Mouse (Mus musculus) brown adipose tissue, adult 24 weeks (tissue): Measurements from ENCODE around the gene Podxl. TPM values are rescaled to one million over a fixed set of nuclear protein-coding genes. Genes with fewer than 3 reads are reported as not detected.

Source experiments
- H3K27ac ChIP-seq: fragments of 200-500 bp; replicated peaks from 2 replicates; pipeline ENCODE4 v1.5.1; 2012; ENCODE audit warnings: low read depth, mild to moderate bottlenecking, low read length
- H3K4me1 ChIP-seq: fragments of 200-500 bp; 2 replicates; pipeline ENCODE4 v1.6.1; 2012; ENCODE audit warnings: low read length, mixed read lengths; ENCODE audit not compliant: control insufficient read depth, insufficient read depth, insufficient read length
- H3K4me3 ChIP-seq: fragments of 200-500 bp; 2 replicates; pipeline ENCODE4 v1.5.1; 2012; ENCODE audit warnings: low read depth, mild to moderate bottlenecking, low read length, moderate library complexity; ENCODE audit not compliant: insufficient read depth
- polyA plus RNA-seq: library from polyadenylated mRNA; stranded (reverse); fragments of >200 nt; gene quantifications from 2 replicates; pipeline ENCODE4 v1.2.4, GENCODE M21; 2012; ENCODE audit not compliant: missing spikeins, insufficient read depth, insufficient read length

The Podxl gene
- polyA plus RNA-seq, 1 experiment, result 13.0 TPM

DNA sequence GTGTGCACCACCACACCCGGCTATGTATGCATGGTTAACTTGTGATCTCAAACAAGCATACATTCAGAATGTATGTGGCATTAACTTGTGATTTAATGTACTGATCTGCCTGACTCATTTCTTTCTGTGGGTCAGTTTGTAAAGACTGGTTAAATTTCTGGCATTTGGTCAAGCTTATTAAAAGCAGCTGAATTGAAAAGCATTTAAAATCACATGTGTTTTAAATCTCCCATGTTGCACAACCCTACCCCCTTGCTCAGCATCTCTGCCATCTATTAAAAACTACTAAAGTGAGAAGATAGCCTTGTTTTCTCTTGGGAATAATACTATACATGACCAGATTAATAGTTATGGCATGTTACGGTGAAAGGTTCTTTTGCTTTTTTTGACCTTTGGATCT lies 77.2 kb downstream of the Podxl start:
- no peak overlapping the region for H3K27ac ChIP-seq
- no peak overlapping the region for H3K4me3 ChIP-seq
- H3K4me1 ChIP-seq, result no peaks in the 10 kb centered on the region

DNA sequence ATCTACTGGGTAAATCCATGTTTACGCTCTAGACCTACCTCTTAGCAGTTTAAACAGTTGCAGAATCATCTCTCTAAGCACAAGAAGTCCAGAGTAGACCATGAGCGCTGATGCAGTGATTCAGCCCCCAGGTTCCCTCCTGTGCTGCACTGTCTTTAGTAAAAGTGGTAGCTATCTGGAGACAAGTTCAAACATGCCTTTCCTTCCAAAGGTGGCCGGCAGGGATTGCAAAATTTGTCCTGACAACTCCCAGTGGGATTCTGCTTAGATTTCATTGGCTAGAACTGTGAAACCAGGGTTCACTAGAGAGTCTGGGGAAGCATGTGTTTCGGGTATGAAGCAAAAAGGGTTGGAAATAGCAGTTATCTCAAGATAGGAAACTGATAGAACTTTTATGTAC lies 83.8 kb downstream of the Podxl start:
- H3K4me1 ChIP-seq, result no peaks in the 10 kb centered on the region
- peak overlapping the region; percentile 52; the same call in 1 of the 2 replicates for H3K27ac ChIP-seq
- H3K4me3 ChIP-seq, result no peak overlapping the region

DNA sequence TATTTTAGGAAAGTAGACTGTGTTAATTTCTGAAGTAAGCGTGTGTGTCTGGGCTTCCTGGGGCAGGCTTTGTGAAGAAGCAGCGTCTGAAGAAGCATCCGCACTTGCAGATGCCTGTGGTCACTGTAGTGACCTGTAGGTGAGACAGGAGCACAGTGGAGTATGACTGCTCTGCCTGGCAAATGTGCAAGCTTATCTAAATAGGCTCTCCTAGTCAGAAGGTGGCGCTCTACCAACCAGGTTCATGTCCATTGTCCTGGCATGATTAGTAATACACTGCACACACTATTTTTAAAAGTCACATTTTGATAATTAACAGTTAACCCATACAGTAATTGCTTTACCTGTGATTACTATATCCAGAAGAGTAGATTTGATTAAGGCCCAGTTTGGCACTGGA lies 85.6 kb downstream of the Podxl start:
- no peak overlapping the region for H3K27ac ChIP-seq
- no peak overlapping the region for H3K4me3 ChIP-seq
- H3K4me1 ChIP-seq, result no peaks in the 10 kb centered on the region

Other genes starting within 250 kb of the Podxl start
- gene Mkln1, start 165.2 kb downstream of the Podxl start, polyA plus RNA-seq, result 181 and 214 TPM in 2 replicates